Mouse (Mus musculus) bone marrow, adult 2 months (tissue): ENCODE measurements around the gene Mical2.

Experiments
- CTCF ChIP-seq: fragments of 200-500 bp; IDR thresholded peaks from 2 replicates; pipeline ENCODE4 v1.5.1; 2011; ENCODE audit warnings: low read length, control low read depth; ENCODE audit not compliant: control insufficient read depth, insufficient read depth
- POLR2A ChIP-seq: fragments of 200-500 bp; IDR thresholded peaks from 2 replicates; pipeline ENCODE4 v1.6.1; 2011; ENCODE audit warnings: low read depth, mild to moderate bottlenecking, control low read depth, low read length, borderline replicate concordance; ENCODE audit not compliant: control insufficient read depth

- no peak for TF ChIP-seq CTCF
- no peak for TF ChIP-seq POLR2A
Observed at GRCm38 (mm10) chr7:112289514-112289913, 63.9 kb downstream of the Mical2 start.
